Mouse (Mus musculus) layer of hippocampus, adult 9-11 months (tissue): ENCODE results near the gene Adk.

ENCODE experiments used
- DNase-seq: peaks from one replicate; pipeline ENCODE4 v3.0.0; 2022

The Adk gene

DNA sequence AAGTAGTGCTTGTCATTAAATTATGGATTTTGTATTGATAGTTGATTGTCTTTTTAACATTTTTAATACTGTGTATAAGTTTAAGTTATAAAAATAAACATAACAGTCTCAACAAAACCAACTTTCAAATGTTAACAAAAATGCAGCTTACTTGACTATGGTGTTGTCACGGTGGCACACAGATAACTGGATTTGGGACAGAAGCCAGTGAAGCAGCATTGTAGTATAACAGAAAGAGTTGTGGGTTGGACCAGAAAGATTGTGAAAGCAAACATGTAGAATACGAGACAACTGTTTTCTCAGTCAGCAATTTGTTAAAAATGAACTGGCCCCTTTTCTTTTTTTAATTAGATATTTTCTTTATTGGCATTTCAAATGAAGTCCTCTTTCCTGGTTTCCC is 122.4 kb downstream of the Adk start:
- DNase-seq, result no peak

DNA sequence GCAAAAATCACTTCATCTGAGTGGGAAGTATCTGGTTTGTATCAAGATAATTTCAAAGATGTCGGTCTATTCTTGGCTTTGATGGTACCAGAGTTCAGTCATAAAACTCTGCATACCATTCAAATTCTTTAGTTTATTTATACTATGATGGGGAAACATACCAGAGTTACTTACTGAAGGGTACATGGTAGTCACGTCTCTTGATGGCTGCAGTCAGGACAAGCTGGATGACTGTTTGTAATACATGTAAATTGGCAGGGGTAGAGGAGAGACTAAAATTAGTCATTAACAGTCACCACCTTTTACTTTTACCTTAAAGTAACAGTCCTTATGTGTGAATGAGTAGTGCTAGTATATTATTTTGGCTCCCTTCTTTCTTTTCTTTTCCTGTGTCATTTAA is 125.4 kb downstream of the Adk start:
- no peak for DNase-seq

DNA sequence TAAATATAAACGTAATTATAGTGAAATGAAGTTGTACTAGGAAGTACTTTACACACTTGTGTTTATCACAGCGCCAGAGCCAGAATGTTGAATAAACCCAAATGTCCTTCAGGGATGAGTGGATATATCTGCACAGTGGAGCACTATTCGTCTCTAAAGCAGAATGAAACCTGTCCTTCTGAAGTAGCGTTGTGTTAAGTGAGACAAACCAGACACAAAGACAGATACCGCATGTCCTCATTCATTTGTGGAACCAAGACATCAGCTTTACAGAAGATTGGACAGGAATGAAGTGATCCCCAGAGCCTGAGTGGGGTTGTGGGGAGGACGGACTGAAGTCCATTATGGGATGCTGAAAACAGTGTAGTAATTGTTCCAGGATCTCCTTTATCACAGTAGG is 126.0 kb downstream of the Adk start:
- no peak for DNase-seq

DNA sequence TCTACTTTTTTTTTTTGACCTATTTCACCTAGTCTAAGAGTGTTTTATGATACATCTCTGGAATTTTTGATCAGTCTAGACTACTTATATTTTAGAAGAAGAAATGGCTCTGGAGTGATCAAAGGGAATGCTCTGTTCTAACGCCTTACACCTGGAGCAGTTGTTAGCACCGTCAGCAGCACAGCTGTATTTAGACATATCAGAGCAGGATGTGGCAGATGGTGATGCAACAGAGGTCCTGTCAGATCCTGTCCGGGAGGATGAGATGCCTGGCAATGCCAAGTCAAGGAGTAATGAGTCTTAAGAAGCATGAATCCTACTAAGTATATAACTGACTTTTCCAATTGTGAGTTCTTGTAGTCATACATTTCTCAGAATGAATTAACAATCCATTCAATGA is 128.7 kb downstream of the Adk start:
- DNase-seq, result no peak

DNA sequence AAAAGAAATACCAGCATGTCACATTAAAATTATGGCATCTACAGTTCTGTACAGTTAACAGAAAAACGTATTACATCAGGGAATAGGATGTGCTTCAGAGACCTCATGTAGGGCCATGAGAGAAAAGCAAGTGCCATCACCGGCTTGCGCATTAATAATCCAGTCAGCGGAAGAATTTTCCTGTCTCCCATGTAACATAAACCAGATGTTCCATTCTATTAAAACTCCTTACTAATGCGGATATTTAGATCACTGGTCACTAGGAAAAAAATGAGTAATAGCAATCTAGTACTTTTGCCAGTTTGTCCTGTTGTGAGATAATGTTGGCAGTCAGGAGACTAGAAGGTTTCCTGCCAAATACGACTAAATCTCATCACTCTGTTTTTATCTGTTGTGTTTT is 139.6 kb downstream of the Adk start:
- DNase-seq, result no peak

DNA sequence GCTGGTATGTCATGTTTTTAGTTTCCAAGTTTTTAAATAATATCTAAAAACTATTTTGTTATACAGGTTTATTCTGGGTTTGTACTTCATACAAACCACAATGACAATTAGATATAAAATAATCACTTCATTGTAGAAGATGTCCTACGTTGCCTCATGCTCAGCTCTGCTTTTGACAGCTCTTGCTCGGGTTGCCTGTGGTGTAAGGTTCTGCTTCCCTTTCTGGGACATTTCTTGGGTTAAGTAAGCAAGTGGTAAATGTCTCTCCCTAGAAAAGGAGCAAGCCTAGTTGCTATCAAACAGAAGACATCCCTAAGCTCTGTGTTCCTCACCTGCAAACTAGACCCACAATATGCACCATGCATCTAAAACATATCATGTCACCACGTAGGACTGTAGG is 140.4 kb downstream of the Adk start:
- no peak for DNase-seq

DNA sequence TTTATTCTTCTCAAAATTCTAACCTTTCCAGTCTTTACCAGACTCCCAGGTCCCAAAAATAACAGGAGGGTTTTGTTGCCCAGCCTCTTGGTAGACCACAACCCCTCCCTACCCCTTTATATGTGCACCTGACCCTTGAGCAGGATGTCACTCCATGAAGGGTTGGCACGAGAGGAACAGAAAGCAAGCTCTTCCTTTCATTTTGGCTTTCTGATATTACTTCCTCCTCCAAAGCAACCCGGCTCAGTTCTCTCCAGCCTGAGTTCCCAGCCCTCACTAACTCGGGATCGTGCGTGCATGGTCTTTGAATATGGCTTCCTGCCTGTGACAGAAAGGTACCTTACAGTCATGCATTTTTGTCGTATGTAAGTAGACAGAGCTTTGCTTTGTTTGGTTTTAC is 142.0 kb downstream of the Adk start:
- DNase-seq, result no peak

DNA sequence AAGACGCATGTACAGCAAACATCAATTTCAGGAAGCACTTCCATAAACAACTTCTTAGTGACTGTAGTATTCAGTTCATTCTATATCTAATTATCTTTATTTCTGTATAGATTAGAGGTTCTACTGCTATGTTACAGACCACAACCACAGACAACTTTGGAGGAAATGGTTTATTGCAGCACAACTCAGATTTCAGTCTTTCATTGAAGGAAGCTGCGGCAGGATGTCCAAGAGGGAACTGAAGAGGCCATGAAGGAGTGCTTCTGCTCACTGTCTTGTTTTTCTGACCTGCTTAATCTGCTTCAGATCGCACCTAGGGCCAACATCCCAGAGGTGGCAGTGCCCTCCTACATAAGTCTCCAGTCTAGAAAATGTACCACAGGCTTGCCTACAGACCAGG is 148.5 kb downstream of the Adk start:
- no peak for DNase-seq

DNA sequence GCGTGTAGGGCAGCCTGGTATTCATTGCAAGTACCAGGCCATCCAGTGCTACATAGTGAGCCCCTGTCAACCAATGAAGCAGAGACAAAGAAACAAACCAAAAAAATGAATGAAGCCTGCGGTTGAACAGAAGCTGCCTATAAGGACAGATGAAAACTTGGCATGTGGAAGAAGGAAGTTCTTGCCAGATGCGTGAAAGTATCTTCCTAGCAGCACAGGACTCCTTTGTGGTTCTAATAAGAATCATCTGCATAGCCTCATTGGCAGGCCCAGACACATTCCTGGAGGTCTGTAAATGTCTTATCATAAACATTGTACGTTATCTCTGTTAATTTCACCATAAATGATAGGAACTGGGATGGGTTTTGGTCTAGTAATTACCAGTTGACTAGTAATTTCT is 154.1 kb downstream of the Adk start:
- DNase-seq, result no peak

DNA sequence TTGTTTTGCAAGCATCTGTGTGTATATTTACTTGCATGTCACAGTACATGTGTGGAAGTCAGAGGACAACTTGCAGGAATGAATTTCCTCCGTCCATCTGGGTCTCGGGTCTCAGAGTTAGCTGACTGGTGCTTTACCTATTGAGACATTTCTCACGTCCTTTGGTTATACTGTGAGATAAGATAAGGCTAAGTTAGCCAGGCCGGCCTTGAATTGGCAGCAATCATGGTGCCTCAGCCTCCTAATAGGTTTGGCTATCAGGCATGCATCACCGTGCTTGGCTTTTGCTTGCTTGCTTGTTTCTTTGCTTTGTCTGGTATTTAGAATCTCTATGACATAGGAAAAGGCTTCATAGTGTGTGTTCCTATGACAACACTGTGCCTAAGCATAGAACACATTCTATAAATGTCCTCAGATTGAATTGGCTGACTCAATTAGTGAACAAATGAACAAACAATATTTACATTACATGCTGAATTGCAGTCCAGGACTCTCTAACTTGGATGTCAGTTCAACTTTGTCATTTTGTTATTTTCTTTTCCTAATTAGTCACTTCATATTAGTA is 169.3 kb downstream of the Adk start:
- DNase-seq, result no peak

DNA sequence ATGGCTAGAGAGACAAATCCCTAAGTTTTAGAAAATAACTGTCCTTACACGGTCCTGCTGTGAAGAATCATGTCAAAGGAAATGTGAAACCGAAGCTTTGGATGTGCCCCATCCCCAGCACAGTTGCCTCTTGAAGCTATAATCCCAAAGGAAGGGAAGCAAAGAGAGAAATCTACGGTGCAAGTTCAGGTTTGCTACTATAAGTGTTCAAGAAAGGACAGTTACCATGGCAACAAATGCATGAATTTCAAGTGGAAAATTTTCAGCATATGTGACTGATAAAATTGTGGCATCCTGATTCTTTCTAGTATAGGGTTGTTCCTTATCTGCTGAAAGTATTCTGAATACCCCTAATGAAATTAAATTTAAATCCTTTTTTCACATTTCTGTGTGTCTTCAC is 169.8 kb downstream of the Adk start:
- DNase-seq, result no peak

DNA sequence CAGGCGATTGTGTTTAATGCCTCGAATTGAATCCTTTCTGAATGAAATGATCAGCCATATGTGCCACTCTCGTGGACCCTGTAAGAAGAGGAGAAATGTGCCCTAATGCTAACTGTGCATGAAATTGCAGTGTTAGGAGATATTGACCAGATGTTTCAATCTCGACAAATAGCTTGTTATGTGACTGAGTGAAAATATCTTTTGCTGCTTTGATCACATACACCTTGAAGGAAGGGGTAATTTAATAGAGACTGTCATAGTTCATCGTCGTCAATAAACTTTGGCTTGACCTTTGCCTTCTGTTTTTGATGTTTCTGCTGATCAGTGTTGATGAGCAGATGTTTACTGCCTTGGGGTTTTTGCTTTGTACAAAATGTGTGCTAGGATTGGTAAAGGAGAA is 171.1 kb downstream of the Adk start:
- DNase-seq, result no peak

DNA sequence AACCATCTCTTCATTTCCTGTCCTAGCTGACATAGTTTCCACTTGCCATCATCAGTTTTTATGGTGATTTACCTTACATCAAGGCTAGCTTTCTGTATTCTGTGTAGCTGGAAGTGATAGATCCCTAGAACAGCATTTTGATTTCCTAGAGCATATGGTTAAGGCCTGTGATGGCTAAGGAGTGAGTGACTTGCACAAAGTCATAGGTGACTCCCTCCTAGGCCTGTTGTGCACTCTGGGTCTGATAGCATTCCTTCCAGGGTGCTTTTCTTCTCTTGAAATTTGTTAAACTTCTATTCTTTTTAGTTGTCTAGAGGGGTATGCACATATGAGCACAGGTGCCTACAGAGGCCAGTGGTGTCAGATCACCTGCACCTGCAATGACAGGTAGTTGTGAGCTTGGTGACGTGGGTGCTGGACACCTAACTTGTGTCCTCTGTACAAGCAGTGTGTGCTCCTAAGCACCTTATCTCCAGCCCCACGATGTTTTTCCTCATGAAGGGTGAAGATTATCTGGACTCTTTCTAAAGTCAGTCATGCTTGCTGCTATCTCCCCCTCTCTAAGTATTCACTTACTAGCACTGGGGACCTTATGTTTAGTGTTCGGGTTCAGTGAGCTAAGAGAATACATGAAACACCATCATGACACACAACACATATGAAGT is 171.7 kb downstream of the Adk start:
- DNase-seq, result no peak

DNA sequence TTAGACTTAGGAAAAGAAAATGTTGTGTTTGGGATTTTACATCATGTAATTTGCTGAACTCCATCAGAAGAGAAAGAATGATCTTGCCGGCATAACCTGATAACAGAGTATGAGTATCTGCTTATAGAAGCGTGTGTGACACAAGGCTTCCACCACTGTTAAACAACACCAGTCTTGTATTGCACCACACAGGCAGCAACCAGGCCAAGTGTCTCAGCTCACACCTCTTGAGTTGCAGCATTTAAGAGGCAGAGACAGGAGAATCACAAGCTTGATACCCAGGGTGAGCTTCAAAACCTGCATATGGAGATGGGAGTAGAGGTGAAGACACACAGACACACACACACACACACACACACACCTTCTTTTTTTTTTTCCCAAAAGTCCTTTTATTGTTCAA is 184.7 kb downstream of the Adk start:
- DNase-seq, result no peak

DNA sequence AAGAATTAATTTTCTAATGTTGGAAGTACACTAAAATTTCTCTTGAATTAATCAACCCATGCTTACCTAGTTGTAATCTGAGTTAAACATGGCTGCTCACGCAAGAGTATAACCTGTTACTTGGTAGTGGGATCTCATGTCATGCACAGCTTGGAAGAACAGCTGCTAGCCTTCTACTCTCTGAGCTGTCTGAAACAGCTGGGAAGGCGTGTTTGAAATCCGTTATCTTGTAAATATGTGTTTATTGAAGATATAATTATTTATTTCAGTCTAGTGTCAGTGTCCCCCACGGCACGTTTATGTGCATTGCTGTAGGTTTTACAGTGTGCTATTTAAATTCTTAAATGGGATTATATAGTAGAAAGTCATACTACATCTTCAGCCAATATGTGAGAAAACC is 188.7 kb downstream of the Adk start:
- no peak for DNase-seq

DNA sequence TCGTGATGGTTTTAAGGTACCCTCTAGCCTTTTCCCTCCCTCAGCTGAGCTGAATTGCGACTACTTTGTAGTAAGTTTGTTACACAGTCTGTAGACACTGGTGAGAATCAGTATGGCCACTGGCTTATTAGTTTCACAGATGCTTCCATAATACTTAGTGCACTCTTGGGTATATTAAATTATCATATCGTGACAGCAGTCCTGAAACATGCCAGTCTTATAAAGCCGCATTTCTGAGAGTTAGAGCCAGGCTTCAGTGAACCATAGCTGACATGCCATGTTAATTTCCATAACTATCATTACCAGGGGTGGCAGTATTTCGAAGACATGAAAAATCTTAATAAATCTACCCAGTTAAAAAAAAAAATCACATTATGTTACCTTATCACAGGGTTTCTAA is 199.0 kb downstream of the Adk start:
- DNase-seq, result no peak

DNA sequence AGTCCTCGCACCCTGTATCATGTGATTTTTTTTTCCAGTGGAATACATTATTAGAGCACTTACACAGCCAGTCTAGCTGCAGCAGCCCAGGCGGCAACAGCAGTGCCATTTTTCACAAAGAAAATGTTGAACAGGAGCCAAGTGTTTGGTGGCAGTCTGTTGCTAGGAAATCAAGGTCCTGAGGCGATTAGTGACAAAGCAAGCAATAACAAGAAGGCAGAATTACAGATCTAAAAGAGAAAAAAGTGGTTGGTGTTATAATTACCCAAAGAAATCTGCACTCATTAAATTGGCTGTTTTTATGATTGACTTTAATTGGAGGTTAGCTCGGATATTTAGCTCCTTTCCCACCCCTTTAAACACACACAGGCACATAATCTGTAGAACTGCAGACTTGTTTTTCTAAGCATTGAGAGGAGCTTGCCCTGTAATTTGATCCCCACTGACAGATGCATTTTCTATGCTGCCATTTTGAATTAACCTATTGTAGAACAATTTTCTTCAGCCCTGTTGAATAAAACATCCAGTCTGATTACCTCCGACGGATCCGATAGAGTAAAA is 200.0 kb downstream of the Adk start:
- DNase-seq, result peak; percentile 84

DNA sequence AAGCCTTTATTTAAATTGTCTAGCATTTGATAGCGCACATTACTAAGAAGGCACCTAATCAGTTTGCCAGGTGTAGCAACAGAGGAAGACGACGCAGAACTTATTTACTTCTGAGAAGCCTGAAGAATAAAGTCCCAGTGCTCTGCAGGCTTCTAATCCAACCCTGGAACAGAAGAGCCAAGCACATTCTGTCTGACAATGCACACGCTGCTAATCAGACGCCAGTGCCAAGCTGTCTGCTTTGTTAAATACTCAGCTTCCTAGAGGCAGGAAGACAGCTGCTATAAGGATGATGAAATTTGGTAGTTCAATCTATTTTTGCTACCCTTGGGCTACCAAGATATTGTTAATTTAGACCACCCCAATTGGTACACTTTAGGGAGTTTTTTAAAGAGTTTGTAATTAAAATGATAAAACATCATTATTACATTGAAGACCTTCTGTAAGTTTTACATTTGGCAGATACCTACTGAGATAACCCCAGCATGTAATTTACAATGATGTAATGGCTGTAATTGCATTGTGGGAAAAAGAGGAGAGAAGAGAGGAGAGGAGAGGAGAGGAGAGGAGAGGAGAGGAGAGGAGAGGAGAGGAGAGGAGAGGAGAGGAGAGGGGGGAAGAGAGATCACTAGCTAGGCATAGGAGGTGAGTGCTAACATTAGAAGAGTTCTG is 201.1 kb downstream of the Adk start:
- peak; percentile 83 for DNase-seq

DNA sequence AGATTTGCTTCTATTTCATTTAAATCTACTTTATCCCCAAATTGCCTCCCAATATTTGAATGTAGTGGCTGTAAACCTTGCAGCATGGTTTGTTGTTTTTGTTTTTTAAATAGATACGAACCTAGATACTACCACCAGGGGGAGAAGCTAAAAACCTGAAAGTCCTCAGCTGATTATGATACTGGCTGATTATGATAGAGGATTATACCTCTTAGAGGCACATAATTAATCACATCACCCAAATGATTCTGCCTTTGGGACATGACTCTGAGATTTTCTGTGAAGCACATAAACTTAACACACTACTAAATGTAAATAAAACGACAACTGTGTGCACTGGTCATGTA is 201.6 kb downstream of the Adk start:
- DNase-seq, result no peak

DNA sequence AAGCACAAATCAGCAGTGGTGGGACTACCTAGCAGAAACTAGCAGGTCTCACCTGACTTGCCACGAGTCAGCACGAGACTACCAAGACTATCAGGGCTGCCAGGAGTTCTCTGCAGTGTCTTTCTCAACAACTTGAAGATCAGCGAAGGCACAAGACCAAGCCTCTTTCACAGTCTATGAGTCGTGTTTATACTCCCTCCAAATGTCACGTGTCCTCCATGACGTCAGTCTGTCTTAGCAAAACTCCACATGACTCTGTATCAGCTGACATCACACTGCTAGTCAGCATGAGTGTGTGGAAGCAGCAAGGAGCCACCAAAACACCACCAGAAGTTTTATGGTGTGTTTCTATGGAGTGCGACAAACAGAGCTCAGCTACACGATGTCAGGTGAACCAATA is 215.9 kb downstream of the Adk start:
- DNase-seq, result no peak

DNA sequence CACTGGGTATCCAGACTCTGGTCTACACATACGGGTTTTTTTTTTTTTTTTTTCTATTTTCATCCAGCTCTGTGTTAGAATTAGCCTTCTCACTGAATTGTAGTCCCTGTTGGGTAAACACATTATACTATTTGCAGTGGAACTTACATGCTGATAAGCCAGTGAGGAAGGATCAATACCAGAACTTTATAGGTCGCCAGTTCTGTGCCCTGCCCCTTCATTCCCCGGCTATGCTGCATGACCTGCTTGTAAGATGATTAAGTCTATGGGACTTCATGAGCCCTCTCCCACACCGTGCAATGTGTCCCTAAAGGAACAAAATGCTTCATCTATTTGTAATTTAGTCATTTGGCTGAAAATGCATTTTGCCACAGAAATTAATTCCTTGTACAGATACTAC is 219.1 kb downstream of the Adk start:
- DNase-seq, result no peak

DNA sequence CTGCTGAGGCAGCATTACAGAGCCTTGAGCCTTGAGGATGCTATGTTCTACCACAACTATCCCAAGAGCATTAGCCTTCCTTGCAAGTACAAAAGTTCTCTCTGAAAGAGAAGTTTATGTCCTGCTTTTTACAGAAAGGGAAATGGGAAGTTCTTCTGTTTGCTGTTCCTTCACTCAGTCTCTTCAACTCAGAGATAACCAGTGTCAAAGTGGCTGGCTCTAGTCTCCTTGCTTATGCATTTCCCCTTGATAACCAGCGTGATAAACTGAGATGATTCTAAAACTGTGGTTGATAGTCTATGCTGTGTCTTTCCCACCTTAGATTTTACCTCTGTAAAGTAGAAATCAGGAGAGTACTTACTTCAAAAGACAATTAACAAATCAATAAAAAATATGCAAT is 223.4 kb downstream of the Adk start:
- DNase-seq, result no peak

DNA sequence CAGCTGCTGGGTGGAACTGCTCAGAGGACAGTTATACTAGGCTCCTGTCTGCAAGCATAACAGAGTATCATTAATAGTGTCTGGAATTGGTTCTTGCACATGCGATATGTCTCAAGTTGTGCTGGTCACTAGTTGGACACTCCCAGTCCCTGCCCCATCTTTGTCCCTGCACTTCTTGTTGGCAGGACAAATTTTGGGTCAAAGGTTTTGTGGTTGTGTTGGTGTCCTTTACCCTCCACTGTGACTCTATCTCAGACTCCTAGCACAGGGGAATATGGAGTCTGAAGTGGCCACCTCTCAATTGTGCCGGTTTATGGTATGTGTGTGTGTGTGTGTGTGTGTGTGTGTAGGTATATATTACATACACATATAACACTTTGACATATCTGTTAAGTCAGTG is 225.9 kb downstream of the Adk start:
- DNase-seq, result no peak

DNA sequence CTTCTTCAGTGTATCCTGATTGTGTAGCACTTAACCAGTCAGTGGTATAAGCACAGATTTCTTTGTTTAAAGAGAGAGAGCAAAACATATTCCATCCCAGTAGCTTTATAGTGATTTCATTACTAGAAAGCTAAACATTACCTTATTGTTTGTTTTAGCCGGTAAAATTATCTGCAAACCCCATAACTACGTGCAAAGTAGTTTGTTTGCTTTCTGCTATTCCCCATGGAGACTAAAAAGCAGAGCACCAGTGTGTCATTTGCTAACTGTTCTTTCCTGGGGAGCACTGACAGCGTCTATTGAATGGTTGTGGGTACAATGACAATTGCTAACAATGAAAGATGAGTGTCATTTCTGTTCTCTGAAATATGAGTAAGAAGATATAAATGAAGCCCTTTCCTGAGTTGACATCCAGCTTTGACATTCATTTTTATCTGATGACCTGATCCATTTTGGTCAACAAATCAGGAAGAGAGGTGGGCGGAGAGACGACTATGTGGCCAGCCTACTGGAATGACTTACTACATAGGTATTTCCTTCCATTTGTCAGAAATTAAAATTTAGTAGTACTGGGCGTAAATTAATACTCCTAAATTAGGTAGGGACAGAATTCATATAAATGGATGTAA is 226.6 kb downstream of the Adk start:
- DNase-seq, result no peak
